Mouse (Mus musculus): ENCODE measurements around the gene Lyg2. TPM values are rescaled to one million over a fixed set of nuclear protein-coding genes. Genes with fewer than 3 reads are reported as not detected.

Lyg2 gene
- polyA plus RNA-seq, 1 experiment, result not detected

Other genes with a start within 250 kb of the Lyg2 start
- gene 2010300C02Rik, start 196.4 kb downstream of the Lyg2 start, polyA plus RNA-seq (2012; rRNA removed), result 16.9 and 22.9 TPM in 2 replicates
- 0.29 and 0.43 TPM in 2 replicates for gene Tsga10, start 50.1 kb downstream of the Lyg2 start, polyA plus RNA-seq (2012; rRNA removed)
- 1.9 and 2.1 TPM in 2 replicates for gene Lipt1, start 44.8 kb downstream of the Lyg2 start, polyA plus RNA-seq (2012; rRNA removed)
- gene Mitd1, start 26.1 kb downstream of the Lyg2 start, polyA plus RNA-seq (2012; rRNA removed), result 6.7 and 9.1 TPM in 2 replicates
- gene Mrpl30, start 26.0 kb downstream of the Lyg2 start, polyA plus RNA-seq (2012; rRNA removed), result 53.6 and 59.6 TPM in 2 replicates
- not detected in 2 replicates for gene Lyg1, start 41.3 kb upstream of the Lyg2 start, polyA plus RNA-seq (2012; rRNA removed)
- gene Txndc9, start 81.4 kb upstream of the Lyg2 start, polyA plus RNA-seq (2012; rRNA removed), result 11.3 and 12.0 TPM in 2 replicates
- gene Eif5b, start 81.5 kb upstream of the Lyg2 start, polyA plus RNA-seq (2012; rRNA removed), result 6.5 and 6.9 TPM in 2 replicates
- 3.5 and 5.1 TPM in 2 replicates for gene Rev1, start 213.3 kb upstream of the Lyg2 start, polyA plus RNA-seq (2012; rRNA removed)